Mouse (Mus musculus): ENCODE results near the gene Pard3b. TPM values are rescaled to one million over a fixed set of nuclear protein-coding genes. Genes with fewer than 3 reads are reported as not detected.

The Pard3b gene
- polyA plus RNA-seq, 1 experiment: 0.71 TPM

DNA sequence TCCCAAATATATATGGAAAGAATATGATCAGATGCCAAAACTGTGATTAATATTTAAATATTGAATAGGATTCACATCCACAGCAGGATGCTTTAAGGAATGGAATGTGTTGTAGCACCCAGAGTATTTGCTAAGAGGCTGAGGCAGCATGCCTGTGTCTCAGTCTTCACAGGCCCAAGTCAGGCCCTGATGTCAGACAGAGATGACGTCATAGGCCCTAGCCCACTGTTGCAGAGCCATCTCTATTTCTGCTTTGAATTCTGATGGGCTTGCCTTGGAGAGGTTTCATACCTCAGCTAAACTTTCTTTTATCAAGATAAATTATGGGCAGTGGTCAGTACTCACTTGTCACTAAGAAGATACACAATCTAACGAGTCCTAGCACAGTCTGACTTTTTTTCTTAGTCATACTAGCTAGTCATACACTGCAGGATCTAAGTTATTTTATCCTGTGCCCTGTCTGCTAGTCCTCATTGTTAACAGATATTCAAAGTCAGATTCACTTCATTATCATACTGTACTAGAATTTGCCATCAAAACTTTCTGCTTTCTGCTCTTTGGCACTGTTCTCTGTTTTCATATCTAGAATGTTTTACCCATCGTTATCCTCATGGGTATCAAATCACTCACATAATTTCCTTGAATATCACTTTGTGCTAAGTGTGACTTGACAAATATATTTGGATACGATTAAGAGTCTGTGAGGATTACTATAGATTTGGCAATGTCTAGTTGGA, 264.8 kb downstream of the Pard3b start:
- no peak for DNase-seq
- H3K27ac ChIP-seq (ENCODE audit: control insufficient read depth, insufficient read depth, low read length): no peak overlapping the region
- no peaks in the 10 kb centered on the region for H3K4me1 ChIP-seq (replicated peaks; ENCODE audit: control insufficient read depth, insufficient read depth, low read length)
- no peaks in the 10 kb centered on the region for H3K36me3 ChIP-seq (ENCODE audit: control insufficient read depth, insufficient read depth, low read length)
- H3K4me3 ChIP-seq (ENCODE audit: control insufficient read depth, insufficient read depth, low read length): no peak overlapping the region
- TF ChIP-seq POLR2A (IDR thresholded peaks at IDR 0.05; ENCODE audit: control insufficient read depth, extremely low read depth, insufficient read depth, low read length, poor library complexity) (no peak), CTCF (IDR thresholded peaks at IDR 0.05; ENCODE audit: borderline replicate concordance, control insufficient read depth, extremely low read depth, insufficient read depth, low read length, poor library complexity) (no peak)
- 90% methylated on average over 4 of the region's 4 CpGs for WGBS
- no peaks in the 10 kb centered on the region for H3K27me3 ChIP-seq (ENCODE audit: control insufficient read depth, insufficient read depth, low read length)

DNA sequence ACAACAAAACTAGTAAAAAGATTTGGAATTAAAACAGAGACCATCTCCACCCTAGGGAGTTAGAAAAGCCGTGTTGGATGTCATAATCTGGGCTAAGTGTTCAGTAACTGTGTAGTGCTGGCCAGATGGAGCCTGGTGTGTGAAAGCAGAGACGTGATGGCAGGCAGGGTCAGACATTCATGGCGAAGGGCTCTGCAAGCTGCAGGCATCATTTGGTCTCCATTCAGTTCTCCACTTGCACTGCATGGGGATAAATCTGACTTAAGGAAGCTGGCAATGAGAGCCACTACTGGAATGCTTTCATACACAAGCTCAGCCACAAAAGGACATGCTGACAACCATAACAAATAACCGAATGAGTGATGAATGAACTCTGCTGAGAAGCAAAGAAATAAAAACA, 265.4 kb downstream of the Pard3b start:
- Histone ChIP-seq H3K27me3 (ENCODE audit: control insufficient read depth, insufficient read depth, low read length) (no peaks in the 10 kb centered on the region), H3K4me1 (replicated peaks; ENCODE audit: control insufficient read depth, insufficient read depth, low read length) (no peaks in the 10 kb centered on the region), H3K27ac (ENCODE audit: control insufficient read depth, insufficient read depth, low read length) (no peak overlapping the region), H3K4me3 (ENCODE audit: control insufficient read depth, insufficient read depth, low read length) (no peak overlapping the region), H3K36me3 (ENCODE audit: control insufficient read depth, insufficient read depth, low read length) (no peaks in the 10 kb centered on the region)
- DNase-seq: no peak
- no peak for TF ChIP-seq POLR2A (IDR thresholded peaks at IDR 0.05; ENCODE audit: control insufficient read depth, extremely low read depth, insufficient read depth, low read length, poor library complexity)
- TF ChIP-seq CTCF (IDR thresholded peaks at IDR 0.05; ENCODE audit: borderline replicate concordance, control insufficient read depth, extremely low read depth, insufficient read depth, low read length, poor library complexity): no peak
- 86% methylated on average over 4 of the region's 4 CpGs for WGBS

DNA sequence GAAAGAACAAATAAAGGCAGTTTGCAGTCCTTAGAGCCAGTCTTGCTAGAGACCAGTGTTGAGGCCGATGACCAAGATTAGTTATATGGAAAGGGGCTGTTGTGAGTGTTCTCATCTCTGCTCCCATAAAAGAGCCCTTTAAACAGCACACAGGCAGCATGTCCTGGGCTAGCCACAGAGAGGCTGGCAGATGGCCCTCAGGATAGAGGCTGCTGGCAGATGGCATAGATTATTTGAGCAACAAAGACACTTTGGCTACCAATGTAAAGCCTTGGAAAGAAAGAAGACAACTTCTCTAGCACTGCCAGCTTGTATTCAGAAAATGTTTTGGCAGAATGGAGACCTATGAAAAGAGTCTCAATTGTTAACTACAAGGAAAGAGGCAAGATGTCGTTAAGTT, 274.3 kb downstream of the Pard3b start:
- no peaks in the 10 kb centered on the region for H3K4me1 ChIP-seq (replicated peaks; ENCODE audit: control insufficient read depth, insufficient read depth, low read length)
- WGBS: 94% methylated on average over 2 of the region's 2 CpGs
- H3K36me3 ChIP-seq (ENCODE audit: control insufficient read depth, insufficient read depth, low read length): no peaks in the 10 kb centered on the region
- no peak overlapping the region for H3K27ac ChIP-seq (ENCODE audit: control insufficient read depth, insufficient read depth, low read length)
- no peak overlapping the region for H3K4me3 ChIP-seq (ENCODE audit: control insufficient read depth, insufficient read depth, low read length)
- no peaks in the 10 kb centered on the region for H3K27me3 ChIP-seq (ENCODE audit: control insufficient read depth, insufficient read depth, low read length)
- no peak for DNase-seq
- TF ChIP-seq POLR2A (IDR thresholded peaks at IDR 0.05; ENCODE audit: control insufficient read depth, extremely low read depth, insufficient read depth, low read length, poor library complexity): no peak
- TF ChIP-seq CTCF (IDR thresholded peaks at IDR 0.05; ENCODE audit: borderline replicate concordance, control insufficient read depth, extremely low read depth, insufficient read depth, low read length, poor library complexity): no peak

DNA sequence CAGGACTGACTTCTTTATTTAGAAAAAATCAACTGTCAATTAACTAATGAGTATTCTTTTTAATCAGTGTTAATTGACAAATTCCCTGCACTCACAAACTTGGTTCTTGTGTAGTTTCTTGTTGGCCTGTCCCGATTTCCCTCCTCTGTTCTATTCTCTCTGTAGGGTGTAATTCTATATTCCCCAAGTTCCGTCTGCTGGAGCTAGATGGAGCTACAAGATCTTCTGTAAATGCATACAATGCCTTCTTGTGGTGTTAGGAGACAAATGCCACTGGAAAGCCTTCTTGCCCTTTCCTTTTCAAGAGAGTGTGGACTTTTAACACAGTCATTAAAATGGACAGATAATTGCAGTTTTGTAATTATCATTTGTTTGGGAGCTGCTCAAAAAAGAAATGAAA, 286.3 kb downstream of the Pard3b start:
- Histone ChIP-seq H3K27me3 (ENCODE audit: control insufficient read depth, insufficient read depth, low read length) (no peaks in the 10 kb centered on the region), H3K4me3 (ENCODE audit: control insufficient read depth, insufficient read depth, low read length) (no peak overlapping the region), H3K27ac (ENCODE audit: control insufficient read depth, insufficient read depth, low read length) (no peak overlapping the region), H3K4me1 (replicated peaks; ENCODE audit: control insufficient read depth, insufficient read depth, low read length) (no peaks in the 10 kb centered on the region; the same call in 1 of the 2 replicates), H3K36me3 (ENCODE audit: control insufficient read depth, insufficient read depth, low read length) (no peaks in the 10 kb centered on the region)
- no peak for TF ChIP-seq POLR2A (IDR thresholded peaks at IDR 0.05; ENCODE audit: control insufficient read depth, extremely low read depth, insufficient read depth, low read length, poor library complexity)
- no peak for TF ChIP-seq CTCF (IDR thresholded peaks at IDR 0.05; ENCODE audit: borderline replicate concordance, control insufficient read depth, extremely low read depth, insufficient read depth, low read length, poor library complexity)
- WGBS: 68% methylated on average over 2 of the region's 2 CpGs
- DNase-seq: no peak

DNA sequence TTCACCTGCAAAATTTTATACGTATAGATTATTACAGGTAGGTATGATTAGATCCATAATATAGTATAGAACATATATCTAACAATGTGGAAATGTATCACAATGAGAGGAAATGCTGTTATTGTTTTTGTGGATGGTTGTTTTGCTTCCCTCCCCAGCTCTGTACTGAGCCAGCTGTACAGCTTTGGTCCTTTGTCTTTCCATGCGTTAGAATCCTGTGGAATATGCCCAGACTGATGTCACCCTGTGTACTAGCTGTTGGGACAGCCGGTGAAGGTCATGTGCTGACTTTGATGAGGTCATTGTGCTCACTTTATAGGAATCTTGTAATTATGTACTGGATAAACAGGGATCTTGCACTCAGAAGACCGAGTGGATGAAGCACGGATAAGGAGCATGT, 286.9 kb downstream of the Pard3b start:
- TF ChIP-seq CTCF (IDR thresholded peaks at IDR 0.05; ENCODE audit: borderline replicate concordance, control insufficient read depth, extremely low read depth, insufficient read depth, low read length, poor library complexity): no peak
- TF ChIP-seq POLR2A (IDR thresholded peaks at IDR 0.05; ENCODE audit: control insufficient read depth, extremely low read depth, insufficient read depth, low read length, poor library complexity): no peak
- DNase-seq: no peak
- WGBS: 97% methylated on average over 5 of the region's 5 CpGs
- no peaks in the 10 kb centered on the region; the same call in 1 of the 2 replicates for H3K4me1 ChIP-seq (replicated peaks; ENCODE audit: control insufficient read depth, insufficient read depth, low read length)
- no peak overlapping the region for H3K4me3 ChIP-seq (ENCODE audit: control insufficient read depth, insufficient read depth, low read length)
- H3K27ac ChIP-seq (ENCODE audit: control insufficient read depth, insufficient read depth, low read length): no peak overlapping the region
- no peaks in the 10 kb centered on the region for H3K36me3 ChIP-seq (ENCODE audit: control insufficient read depth, insufficient read depth, low read length)
- H3K27me3 ChIP-seq (ENCODE audit: control insufficient read depth, insufficient read depth, low read length): no peaks in the 10 kb centered on the region

DNA sequence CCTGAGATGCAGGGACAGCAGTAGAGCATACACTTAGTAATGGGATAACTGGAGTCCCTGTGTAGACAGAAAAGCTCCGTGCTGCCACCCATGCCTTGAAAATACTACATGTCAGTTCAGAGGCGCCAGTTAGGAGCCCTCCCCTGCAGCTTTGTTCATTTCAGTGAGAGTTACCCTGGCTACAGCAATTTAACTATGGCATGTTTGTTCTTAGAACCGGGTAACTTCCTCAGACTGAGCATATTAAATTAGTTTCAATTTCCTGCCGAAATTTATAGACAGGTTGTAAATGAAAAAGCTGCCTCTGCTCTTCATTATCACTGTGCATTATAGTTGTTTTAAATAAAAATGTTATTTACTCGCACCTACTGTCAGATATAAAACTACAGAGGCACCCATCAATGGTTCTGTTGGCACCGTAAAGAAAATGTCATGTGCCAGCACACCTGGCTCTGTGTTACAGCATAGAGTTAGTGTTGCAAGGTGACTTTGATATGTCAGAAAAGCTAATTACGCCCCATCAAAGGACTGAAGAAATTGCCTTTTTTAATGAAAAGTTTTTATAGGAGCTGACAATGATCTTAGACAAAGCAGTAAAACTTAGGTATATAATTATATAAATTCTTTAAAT, 289.6 kb downstream of the Pard3b start:
- H3K4me3 ChIP-seq (ENCODE audit: control insufficient read depth, insufficient read depth, low read length): no peak overlapping the region
- WGBS: 52% methylated on average over 7 of the region's 7 CpGs
- no peaks in the 10 kb centered on the region for H3K36me3 ChIP-seq (ENCODE audit: control insufficient read depth, insufficient read depth, low read length)
- no peaks in the 10 kb centered on the region; the same call in 1 of the 2 replicates for H3K4me1 ChIP-seq (replicated peaks; ENCODE audit: control insufficient read depth, insufficient read depth, low read length)
- DNase-seq: no peak
- no peak overlapping the region for H3K27ac ChIP-seq (ENCODE audit: control insufficient read depth, insufficient read depth, low read length)
- TF ChIP-seq CTCF (IDR thresholded peaks at IDR 0.05; ENCODE audit: borderline replicate concordance, control insufficient read depth, extremely low read depth, insufficient read depth, low read length, poor library complexity): no peak
- no peak for TF ChIP-seq POLR2A (IDR thresholded peaks at IDR 0.05; ENCODE audit: control insufficient read depth, extremely low read depth, insufficient read depth, low read length, poor library complexity)
- H3K27me3 ChIP-seq (ENCODE audit: control insufficient read depth, insufficient read depth, low read length): no peaks in the 10 kb centered on the region

All from thymus, adult 2 months (tissue).